Mouse (Mus musculus): ENCODE results near the gene Olfr955. TPM values are rescaled to one million over a fixed set of nuclear protein-coding genes. Genes with fewer than 3 reads are reported as not detected.

Olfr955 gene
- not detected in 2 replicates for polyA plus RNA-seq (2015; fragmentation: Nextera tagmentation; extraction: Ambion mirVana)

- ATAC-seq (ENCODE audit: insufficient read depth, low FRiP score, low read depth) = no peak
- H3K4me2 ChIP-seq = no peak within 1 kb of the TSS
- H3K4me3 ChIP-seq (replicated peaks) = no peak within 1 kb of the TSS
- H3K4me1 ChIP-seq = no peaks in the 10 kb centered on the region
- H3K27me3 ChIP-seq (replicated peaks) = no peaks in the 10 kb centered on the region
- H3K36me3 ChIP-seq = no peaks in the 10 kb centered on the region
- no peaks in the 10 kb centered on the region for H3K9me3 ChIP-seq
- WGBS = 52% methylated on average over 1 of the region's 1 CpGs
- no peak within 1 kb of the TSS for H3K9ac ChIP-seq
- H3K27ac ChIP-seq = no peak within 1 kb of the TSS
These were observed at the start of gene Olfr955 for GRCm38 (mm10) chr9:39471844-39472243. Gene Olfr955 (minus strand): TSS chr9:39471944.

GRCm38 (mm10) chr9:39518595-39518994, 46.9 kb upstream of the Olfr955 start:
- H3K27me3 ChIP-seq (replicated peaks) = no peaks in the 10 kb centered on the region
- no peak for ATAC-seq (ENCODE audit: insufficient read depth, low FRiP score, low read depth)
- H3K9ac ChIP-seq = no peak overlapping the region
- H3K9me3 ChIP-seq = no peaks in the 10 kb centered on the region
- H3K4me3 ChIP-seq (replicated peaks) = no peak overlapping the region
- H3K4me2 ChIP-seq = no peak overlapping the region
- H3K4me1 ChIP-seq = no peaks in the 10 kb centered on the region
- no peak overlapping the region for H3K27ac ChIP-seq
- no peaks in the 10 kb centered on the region for H3K36me3 ChIP-seq

- no peaks in the 10 kb centered on the region for H3K27me3 ChIP-seq (replicated peaks)
- no peaks in the 10 kb centered on the region for H3K9me3 ChIP-seq
- H3K36me3 ChIP-seq = no peaks in the 10 kb centered on the region
- no peaks in the 10 kb centered on the region for H3K4me1 ChIP-seq
- no peak for ATAC-seq (ENCODE audit: insufficient read depth, low FRiP score, low read depth)
- H3K27ac ChIP-seq = no peak within 1 kb of the TSS
- no peak within 1 kb of the TSS for H3K4me2 ChIP-seq
- H3K9ac ChIP-seq = no peak within 1 kb of the TSS
- whole genome bisulfite sequencing = 39% methylated on average over 3 of the region's 3 CpGs
- no peak within 1 kb of the TSS for H3K4me3 ChIP-seq (replicated peaks)
These were observed 43.8 kb upstream of the Olfr955 start, which contains the start of gene Olfr957 for GRCm38 (mm10) chr9:39515531-39515930. Gene Olfr957 (minus strand): TSS chr9:39515809.

DNA sequence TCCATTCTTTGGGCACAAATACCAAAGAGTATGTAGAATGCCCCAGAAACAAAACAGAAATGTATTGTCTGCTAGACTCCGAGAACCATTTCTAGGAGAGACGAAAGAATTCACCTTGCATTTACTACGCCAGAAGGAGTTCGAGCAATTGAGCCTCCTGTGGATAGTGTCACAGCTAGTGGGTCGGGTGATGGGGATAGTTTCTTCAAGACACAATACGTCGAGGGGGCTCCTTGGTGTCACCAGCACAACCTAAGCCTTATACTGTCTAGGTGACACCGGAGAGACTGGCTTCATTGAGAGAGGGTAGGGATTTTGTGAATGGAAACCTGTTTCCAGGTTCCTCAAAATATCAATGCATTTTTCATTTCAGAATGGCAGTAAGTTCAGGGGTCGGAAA, 37.7 kb upstream of the Olfr955 start:
- H3K9me3 ChIP-seq = no peaks in the 10 kb centered on the region
- no peaks in the 10 kb centered on the region for H3K4me1 ChIP-seq
- no peaks in the 10 kb centered on the region for H3K36me3 ChIP-seq
- no peak overlapping the region for H3K27ac ChIP-seq
- no peak overlapping the region for H3K9ac ChIP-seq
- no peak overlapping the region for H3K4me2 ChIP-seq
- whole genome bisulfite sequencing = 79% methylated on average over 9 of the region's 9 CpGs
- H3K27me3 ChIP-seq (replicated peaks) = no peaks in the 10 kb centered on the region
- H3K4me3 ChIP-seq (replicated peaks) = no peak overlapping the region
- ATAC-seq (ENCODE audit: insufficient read depth, low FRiP score, low read depth) = no peak

GRCm38 (mm10) chr9:39508998-39509397, 37.3 kb upstream of the Olfr955 start:
- no peak overlapping the region for H3K4me3 ChIP-seq (replicated peaks)
- no peaks in the 10 kb centered on the region for H3K9me3 ChIP-seq
- H3K4me1 ChIP-seq = no peaks in the 10 kb centered on the region
- no peak overlapping the region for H3K4me2 ChIP-seq
- H3K9ac ChIP-seq = no peak overlapping the region
- H3K27me3 ChIP-seq (replicated peaks) = no peaks in the 10 kb centered on the region
- H3K36me3 ChIP-seq = no peaks in the 10 kb centered on the region
- 6% methylated on average over 6 of the region's 6 CpGs for WGBS
- no peak for ATAC-seq (ENCODE audit: insufficient read depth, low FRiP score, low read depth)
- H3K27ac ChIP-seq = no peak overlapping the region

- whole genome bisulfite sequencing = 82% methylated on average over 2 of the region's 2 CpGs
- ATAC-seq (ENCODE audit: insufficient read depth, low FRiP score, low read depth) = no peak
These were observed 22.2 kb upstream of the Olfr955 start, which contains the start of gene Olfr44 for GRCm38 (mm10) chr9:39493895-39494294. Gene Olfr44 (minus strand): TSS chr9:39493995.

GRCm38 (mm10) chr9:39456401-39456800, 15.3 kb downstream of the Olfr955 start, which contains the start of gene Olfr954:
Gene Olfr954 (plus strand): TSS chr9:39456701.
- Histone ChIP-seq H3K4me2 (no peak within 1 kb of the TSS), H3K4me3 (replicated peaks) (no peak within 1 kb of the TSS), H3K27ac (no peak within 1 kb of the TSS), H3K4me1 (no peaks in the 10 kb centered on the region), H3K9ac (no peak within 1 kb of the TSS), H3K27me3 (replicated peaks) (no peaks in the 10 kb centered on the region), H3K36me3 (no peaks in the 10 kb centered on the region), H3K9me3 (no peaks in the 10 kb centered on the region)
- ATAC-seq (ENCODE audit: insufficient read depth, low FRiP score, low read depth) = no peak
- 83% methylated on average over 6 of the region's 6 CpGs for WGBS

More at GRCm38 (mm10) chr9:39493895-39494294, 22.2 kb upstream of the Olfr955 start, which contains the start of gene Olfr44:
- no peak within 1 kb of the TSS for H3K27ac ChIP-seq
- no peaks in the 10 kb centered on the region for H3K4me1 ChIP-seq
- H3K4me2 ChIP-seq = no peak within 1 kb of the TSS
- H3K36me3 ChIP-seq = no peaks in the 10 kb centered on the region
- no peak within 1 kb of the TSS for H3K9ac ChIP-seq
- H3K4me3 ChIP-seq (replicated peaks) = no peak within 1 kb of the TSS
- H3K9me3 ChIP-seq = no peaks in the 10 kb centered on the region
- no peaks in the 10 kb centered on the region for H3K27me3 ChIP-seq (replicated peaks)

DNA sequence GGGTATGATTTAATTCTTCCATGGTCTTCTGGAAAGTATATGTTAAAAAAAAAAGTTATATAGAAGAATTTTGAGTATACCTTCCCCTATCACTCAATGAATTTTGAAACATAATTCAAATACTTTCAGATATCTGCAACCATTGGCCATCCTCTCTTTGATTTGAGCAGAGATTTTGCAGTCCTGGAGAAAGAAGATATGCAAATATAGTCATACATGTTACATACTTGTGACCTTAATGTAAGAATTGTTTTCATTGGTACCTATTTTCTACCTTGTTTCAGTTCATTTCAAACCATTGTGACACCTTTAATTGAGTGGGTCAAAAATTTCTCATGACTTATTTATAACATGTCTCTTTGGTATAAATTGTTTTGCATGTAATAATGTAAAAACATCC, 44.7 kb downstream of the Olfr955 start, which contains the start of gene Olfr952:
Gene Olfr952 (minus strand): TSS at position 101 of the 400 bp plus-strand sequence.
- H3K27ac ChIP-seq = no peak within 1 kb of the TSS
- H3K36me3 ChIP-seq = no peaks in the 10 kb centered on the region
- H3K4me2 ChIP-seq = no peak within 1 kb of the TSS
- ATAC-seq (ENCODE audit: insufficient read depth, low FRiP score, low read depth) = no peak
- no peaks in the 10 kb centered on the region for H3K4me1 ChIP-seq
- no peak within 1 kb of the TSS for H3K4me3 ChIP-seq (replicated peaks)
- H3K9me3 ChIP-seq = no peaks in the 10 kb centered on the region
- H3K27me3 ChIP-seq (replicated peaks) = no peaks in the 10 kb centered on the region
- H3K9ac ChIP-seq = no peak within 1 kb of the TSS

Other genes with a start within 250 kb of the Olfr955 start
- not detected in 2 replicates for gene Olfr1537, start 221.9 kb downstream of the Olfr955 start, polyA plus RNA-seq (2015; fragmentation: Nextera tagmentation; extraction: Ambion mirVana)
- not detected in 2 replicates for gene Olfr945, start 195.1 kb downstream of the Olfr955 start, polyA plus RNA-seq (2015; fragmentation: Nextera tagmentation; extraction: Ambion mirVana)
- gene Olfr948, start 145.9 kb downstream of the Olfr955 start, polyA plus RNA-seq (2015; fragmentation: Nextera tagmentation; extraction: Ambion mirVana) = not detected in 2 replicates
- not detected in 2 replicates for gene Olfr951, start 84.5 kb downstream of the Olfr955 start, polyA plus RNA-seq (2015; fragmentation: Nextera tagmentation; extraction: Ambion mirVana)
- gene Olfr952, start 44.8 kb downstream of the Olfr955 start, polyA plus RNA-seq (2015; fragmentation: Nextera tagmentation; extraction: Ambion mirVana) = not detected in 2 replicates
- gene Olfr954, start 15.2 kb downstream of the Olfr955 start, polyA plus RNA-seq (2015; fragmentation: Nextera tagmentation; extraction: Ambion mirVana) = not detected in 2 replicates
- gene Olfr44, start 22.1 kb upstream of the Olfr955 start, polyA plus RNA-seq (2015; fragmentation: Nextera tagmentation; extraction: Ambion mirVana) = not detected in 2 replicates
- gene Olfr957, start 43.9 kb upstream of the Olfr955 start, polyA plus RNA-seq (2015; fragmentation: Nextera tagmentation; extraction: Ambion mirVana) = not detected in 2 replicates
- not detected in 2 replicates for gene Olfr958, start 82.1 kb upstream of the Olfr955 start, polyA plus RNA-seq (2015; fragmentation: Nextera tagmentation; extraction: Ambion mirVana)
- not detected in 2 replicates for gene Olfr959, start 103.6 kb upstream of the Olfr955 start, polyA plus RNA-seq (2015; fragmentation: Nextera tagmentation; extraction: Ambion mirVana)
- gene AW551984, start 132.5 kb upstream of the Olfr955 start, polyA plus RNA-seq (2015; fragmentation: Nextera tagmentation; extraction: Ambion mirVana) = 25.7 and 28.1 TPM in 2 replicates
- not detected in 2 replicates for gene Olfr148, start 138.7 kb upstream of the Olfr955 start, polyA plus RNA-seq (2015; fragmentation: Nextera tagmentation; extraction: Ambion mirVana)
- gene Olfr960, start 149.4 kb upstream of the Olfr955 start, polyA plus RNA-seq (2015; fragmentation: Nextera tagmentation; extraction: Ambion mirVana) = not detected in 2 replicates
- not detected in 2 replicates for gene Olfr961, start 173.1 kb upstream of the Olfr955 start, polyA plus RNA-seq (2015; fragmentation: Nextera tagmentation; extraction: Ambion mirVana)
- gene Olfr963, start 195.3 kb upstream of the Olfr955 start, polyA plus RNA-seq (2015; fragmentation: Nextera tagmentation; extraction: Ambion mirVana) = not detected in 2 replicates
- not detected in 2 replicates for gene Olfr149, start 235.2 kb upstream of the Olfr955 start, polyA plus RNA-seq (2015; fragmentation: Nextera tagmentation; extraction: Ambion mirVana)
- gene Olfr965, start 239.4 kb upstream of the Olfr955 start, polyA plus RNA-seq (2015; fragmentation: Nextera tagmentation; extraction: Ambion mirVana) = not detected in 2 replicates